Mouse (Mus musculus): ENCODE data around the gene Ninj2.

GRCm38 (mm10) chr6:120101996-120102395 is 8.8 kb downstream of the Ninj2 start:
- TF ChIP-seq CTCF (IDR thresholded peaks at IDR 0.05; ENCODE audit: low read depth, low read length) (no peak), GATA1 (IDR thresholded peaks at IDR 0.05; ENCODE audit: borderline replicate concordance, low read length) (no peak), TAL1 (conservative IDR thresholded peaks at IDR 0.05; ENCODE audit: low read depth, low read length) (no peak), GATA2 (IDR thresholded peaks at IDR 0.05; ENCODE audit: borderline replicate concordance, low read depth, low read length) (no peak), POLR2AphosphoS5 (IDR thresholded peaks at IDR 0.05; ENCODE audit: insufficient replicate concordance, low read depth, low read length) (no peak)

Data from G1E (cell line).